Mouse (Mus musculus) left cerebral cortex, postnatal 4 days (tissue): ENCODE results near the gene Cbx7. TPM values are rescaled to one million over a fixed set of nuclear protein-coding genes. Genes with fewer than 3 reads are reported as not detected.
A peak's percentile ranks its signal among the peaks of the same experiment; 100 is the strongest.

Experiments
- DNase-seq: peaks from one replicate; pipeline ENCODE4 v3.0.0-alpha.2; 2022
- intact Hi-C: fragments of 180-260 bp; cut with DNase I; formaldehyde crosslinking; loops from one replicate; pipeline ENCODE4 v1.15.1; 2025
- total RNA-seq, 2 experiments: library from RNA; stranded (reverse); gene quantifications; 2 replicates each; pipeline ENCODE4 v1.2.3; 2021

The Cbx7 gene
- total RNA-seq, 2 experiments from 2014 or later: 5.6 to 6.8 TPM

- DNase-seq: no peak
- intact Hi-C loops: no loop called here
Measured at GRCm38 (mm10) chr15:80003581-80003980, 32.7 kb upstream of the Cbx7 start.

DNA sequence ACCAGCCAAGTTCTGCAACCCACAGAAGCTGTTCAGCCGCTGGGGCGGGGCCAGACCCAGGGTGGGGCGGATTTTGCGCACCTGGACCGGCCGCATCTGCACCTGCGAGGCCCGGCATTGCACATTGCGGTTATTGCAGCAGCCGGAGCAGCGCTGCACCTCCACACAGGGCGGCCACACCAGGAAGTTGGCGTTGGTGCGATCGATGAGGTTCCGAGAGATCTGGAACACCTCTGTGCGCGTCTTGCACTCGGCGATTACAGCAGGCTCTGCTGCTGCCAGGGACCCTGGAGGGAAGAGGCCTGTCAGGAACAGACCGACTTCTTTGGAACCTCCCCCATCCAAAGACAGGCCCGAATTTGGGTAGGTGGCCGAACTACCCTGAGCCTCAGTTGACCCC lies 30.7 kb upstream of the Cbx7 start:
- no peak for DNase-seq
- intact Hi-C loops: no loop called here

DNA sequence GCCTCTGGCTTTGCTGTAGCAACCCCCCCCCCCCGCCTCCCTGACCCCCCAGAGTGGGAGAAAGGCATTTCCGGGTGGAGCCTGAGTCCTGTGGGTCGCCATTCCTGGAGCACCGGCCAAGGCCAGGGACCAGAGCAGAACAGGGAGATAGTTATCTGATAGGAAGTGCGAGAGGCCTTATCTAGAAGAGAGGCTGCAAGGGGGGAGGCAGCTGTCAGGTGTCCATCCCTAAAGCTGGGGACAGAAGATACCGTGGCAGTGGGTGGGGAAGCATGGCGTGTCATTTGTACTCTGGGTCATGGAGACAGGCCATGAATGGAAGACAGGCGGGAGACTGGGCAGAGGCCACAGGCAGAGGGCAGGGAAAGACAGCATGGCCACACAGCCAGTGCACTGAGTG lies 29.8 kb upstream of the Cbx7 start:
- intact Hi-C loops: no loop called here
- no peak for DNase-seq

DNA sequence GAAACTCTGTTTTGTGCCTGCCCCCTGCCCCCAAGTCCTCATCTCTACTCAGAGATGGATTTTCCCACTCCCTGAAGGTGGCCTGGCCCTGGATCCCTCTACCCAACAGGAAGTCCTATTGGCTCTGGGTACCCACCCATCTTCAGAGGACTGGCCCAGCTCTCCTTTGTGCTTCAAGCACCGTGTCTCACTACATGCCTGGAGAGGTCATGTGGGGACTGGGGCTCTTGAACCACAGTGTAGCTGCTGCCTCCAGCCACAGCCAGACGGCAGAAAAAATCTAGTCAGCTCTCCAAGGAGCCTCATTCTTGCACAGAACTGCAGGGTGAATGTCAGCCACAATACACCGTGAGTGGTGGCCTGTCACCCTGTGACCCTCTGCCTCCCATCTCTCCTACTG lies 27.1 kb upstream of the Cbx7 start:
- DNase-seq: no peak
- intact Hi-C loops: no loop called here

DNA sequence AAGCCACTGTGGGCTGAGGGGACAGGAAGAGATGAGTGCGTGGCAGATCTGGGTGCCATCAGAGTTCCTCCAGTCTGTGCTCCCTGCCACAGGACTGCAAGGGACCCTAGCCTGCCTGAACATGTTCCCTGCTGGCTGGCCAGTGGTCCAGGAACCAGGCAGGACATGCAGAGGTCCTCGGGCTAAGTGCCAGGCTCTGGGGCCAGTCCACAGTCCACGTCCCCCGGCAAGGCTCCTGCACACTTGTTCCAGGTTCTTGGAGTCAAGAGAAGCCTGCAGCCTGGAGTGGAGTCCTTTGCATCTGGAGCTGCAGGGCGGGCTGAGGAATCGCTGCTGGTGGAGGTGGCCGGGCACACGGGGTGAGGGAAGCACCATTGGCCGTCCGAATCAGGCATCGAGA lies 25.9 kb upstream of the Cbx7 start:
- no peak for DNase-seq
- intact Hi-C loops: no loop called here

GRCm38 (mm10) chr15:79995552-79995951 lies 24.6 kb upstream of the Cbx7 start:
- no peak for DNase-seq
- intact Hi-C loops: no loop called here

DNA sequence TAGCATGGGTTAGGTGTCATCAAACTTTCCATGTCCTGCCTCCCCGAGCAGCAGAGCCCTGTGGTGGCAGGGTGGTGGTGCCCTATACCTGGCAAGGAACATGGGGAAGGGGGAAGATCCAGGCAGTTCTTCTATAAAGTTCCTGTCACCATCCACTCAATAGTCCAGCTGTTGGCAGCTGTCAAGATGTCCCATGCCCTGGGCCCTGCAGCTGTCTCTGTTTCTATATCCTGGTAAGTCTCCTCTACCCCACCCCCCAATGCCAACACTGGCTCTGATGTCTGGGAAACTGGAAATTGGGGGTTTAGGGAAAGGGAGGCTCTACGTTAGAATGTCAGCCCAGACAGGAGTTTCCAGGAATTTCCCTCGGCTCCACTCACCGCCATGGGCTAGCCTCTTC lies 23.6 kb upstream of the Cbx7 start:
- intact Hi-C loops: no loop called here
- DNase-seq: no peak

- intact Hi-C loops: no loop called here
- DNase-seq: no peak
Measured at GRCm38 (mm10) chr15:79986182-79986581, 15.3 kb upstream of the Cbx7 start.

DNA sequence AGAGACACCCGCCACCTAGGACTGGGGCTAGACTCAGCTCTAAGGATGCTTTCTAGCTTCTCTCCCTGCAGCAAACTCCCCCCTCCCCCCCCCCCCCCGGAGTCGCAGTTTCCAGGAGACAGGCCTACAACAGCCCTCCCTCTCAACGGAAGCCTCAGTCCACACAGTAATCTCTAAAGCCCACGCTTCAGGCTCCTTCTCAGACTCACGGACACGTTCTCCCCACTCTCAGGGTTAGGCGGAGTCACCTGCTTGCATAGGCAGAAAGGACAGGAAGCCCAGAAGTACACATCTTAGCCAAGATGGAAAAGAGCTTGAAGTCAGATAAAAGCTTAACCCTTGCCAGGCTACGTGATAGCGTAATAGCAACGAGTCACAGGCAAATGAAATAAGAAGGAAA lies 14.6 kb upstream of the Cbx7 start:
- intact Hi-C loops: no loop called here

GRCm38 (mm10) chr15:79984152-79984551 lies 13.2 kb upstream of the Cbx7 start:
- intact Hi-C loops: no loop called here
- DNase-seq: no peak

More for the DNA sequence above, 14.6 kb upstream of the Cbx7 start:
- DNase-seq: no peak

DNA sequence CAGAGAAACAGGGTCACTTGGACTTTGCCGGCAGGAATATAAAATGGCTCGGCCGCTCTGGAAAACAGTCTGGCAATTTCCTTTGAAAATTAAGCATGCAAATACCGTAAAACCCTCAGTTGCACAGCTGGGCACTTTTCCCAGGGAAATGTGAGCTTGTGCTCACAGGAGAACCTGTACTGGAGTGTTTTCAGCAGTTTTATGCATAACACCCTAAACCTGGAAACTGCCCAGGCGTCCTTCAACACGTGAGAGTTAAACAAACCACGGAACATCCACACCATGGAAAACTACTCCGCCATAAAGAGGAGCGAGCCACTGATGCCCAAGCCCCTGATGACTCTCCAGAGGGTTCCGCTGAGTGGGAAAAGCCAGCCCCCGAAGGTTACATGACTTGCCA lies 9.8 kb upstream of the Cbx7 start:
- DNase-seq: no peak
- intact Hi-C loops: no loop called here

- no peak for DNase-seq
- intact Hi-C loops: no loop called here
Measured at GRCm38 (mm10) chr15:79972186-79972585, 1.3 kb upstream of the Cbx7 start.

GRCm38 (mm10) chr15:79970491-79970890 lies 428 bp downstream of the Cbx7 start:
- intact Hi-C loops: no loop called here
- no peak for DNase-seq

- intact Hi-C loops: no loop called here
Measured at GRCm38 (mm10) chr15:79967346-79967745, 3.6 kb downstream of the Cbx7 start.

DNA sequence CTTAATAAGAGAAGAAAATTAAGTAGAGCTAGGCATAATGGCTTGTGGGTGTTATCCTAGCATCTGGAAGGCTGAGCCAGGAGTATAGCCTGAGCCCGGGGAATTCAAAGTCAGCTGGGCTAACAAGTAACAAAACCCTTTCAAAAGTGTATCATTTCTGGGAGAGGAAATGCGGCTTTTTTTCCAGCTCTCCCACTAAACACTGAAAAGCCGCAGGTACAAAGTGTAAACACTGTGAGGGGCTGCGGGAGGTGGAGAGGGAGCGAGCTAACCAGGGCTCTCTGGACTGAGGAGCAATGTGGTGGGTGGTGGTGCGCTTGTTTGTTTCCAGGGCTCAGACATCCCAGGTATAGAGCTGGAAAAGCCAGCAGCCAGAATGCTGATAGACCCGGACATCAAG lies 6.5 kb downstream of the Cbx7 start:
- DNase-seq: no peak
- intact Hi-C loops: no loop called here

More at GRCm38 (mm10) chr15:79967346-79967745, 3.6 kb downstream of the Cbx7 start:
- no peak for DNase-seq

DNA sequence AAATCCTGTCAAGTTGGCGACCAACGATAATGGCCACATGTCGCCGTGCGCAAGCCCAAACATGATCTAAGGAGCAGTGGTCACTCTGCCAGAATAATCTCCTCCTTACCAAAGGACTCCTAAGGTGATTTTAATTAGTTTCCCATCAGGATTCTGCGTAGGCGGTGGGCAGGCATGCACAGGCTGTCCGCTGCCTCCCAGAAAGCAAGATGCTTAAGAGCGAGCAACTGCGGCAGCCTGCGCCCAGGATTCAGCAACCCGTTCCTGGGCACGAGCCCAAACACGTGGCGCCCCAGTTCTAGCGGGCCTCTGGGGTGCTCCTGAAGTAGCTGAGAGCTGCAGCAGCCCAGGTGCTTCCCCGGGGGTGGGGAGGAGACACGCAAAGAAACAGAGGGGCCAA lies 8.3 kb downstream of the Cbx7 start:
- DNase-seq: peak; percentile 46
- intact Hi-C loops: no loop called here

GRCm38 (mm10) chr15:79961366-79961921 lies 9.5 kb downstream of the Cbx7 start:
- peak; percentile 18 for DNase-seq
- intact Hi-C loops: no loop called here

DNA sequence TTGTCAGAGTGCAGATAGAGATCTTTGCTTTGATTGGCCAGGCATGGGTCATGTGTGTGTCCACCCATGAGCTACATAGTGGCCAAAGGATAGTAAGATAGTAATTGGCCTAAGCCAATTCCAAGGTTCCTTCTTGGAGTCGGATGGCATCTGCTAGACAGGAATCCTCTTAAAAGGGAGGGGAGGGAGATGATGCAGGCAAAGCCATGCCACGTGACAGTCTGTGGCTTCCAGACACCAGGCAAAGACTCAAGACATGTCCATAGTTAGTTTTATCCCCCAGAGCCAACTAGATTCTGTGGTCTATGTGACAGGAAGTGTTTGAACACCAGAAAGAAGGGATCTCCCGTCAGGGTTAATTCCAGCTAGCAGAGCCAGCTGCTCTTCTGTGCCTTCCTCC lies 12.5 kb downstream of the Cbx7 start:
- no peak for DNase-seq
- intact Hi-C loops: no loop called here

DNA sequence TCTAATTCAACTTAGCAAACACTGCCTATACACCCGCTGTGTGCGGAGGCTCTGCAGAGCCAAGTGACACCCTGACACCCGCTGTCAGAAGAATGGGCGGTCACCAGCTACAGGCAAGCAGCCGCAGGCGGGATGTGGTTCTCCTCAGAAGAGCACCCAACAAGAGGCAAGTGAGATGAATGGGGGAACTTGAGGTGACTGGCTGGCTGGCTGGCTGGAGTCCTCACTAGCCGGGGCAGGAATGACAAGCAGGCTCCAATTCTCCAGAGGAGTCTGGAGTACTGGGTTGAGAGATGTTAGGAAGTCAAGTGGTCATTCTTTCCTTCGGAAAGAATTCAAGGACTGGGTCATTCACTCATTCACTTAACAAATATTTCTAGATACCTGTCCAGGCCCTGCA lies 14.4 kb downstream of the Cbx7 start:
- DNase-seq: no peak
- intact Hi-C loops: no loop called here

DNA sequence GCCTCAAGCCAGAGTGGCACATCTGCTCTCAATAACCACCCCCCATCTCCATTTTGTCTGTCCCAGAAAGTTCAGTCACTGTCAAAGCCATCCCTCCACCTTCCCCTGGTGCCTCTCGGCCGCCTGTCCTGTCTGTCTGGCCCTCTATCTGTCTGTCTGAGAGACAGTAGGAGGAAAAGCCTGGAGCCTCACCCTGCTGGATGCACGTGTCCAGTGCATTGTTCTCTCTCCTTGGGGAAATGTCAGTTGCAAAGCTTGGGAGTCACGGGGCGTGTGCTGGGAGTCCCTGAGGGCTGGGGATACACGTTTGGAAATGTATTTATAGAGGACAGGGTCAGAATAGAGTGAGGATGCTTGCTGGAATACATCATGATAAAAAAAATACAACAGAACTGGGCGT lies 17.4 kb downstream of the Cbx7 start:
- intact Hi-C loops: no loop called here

DNA sequence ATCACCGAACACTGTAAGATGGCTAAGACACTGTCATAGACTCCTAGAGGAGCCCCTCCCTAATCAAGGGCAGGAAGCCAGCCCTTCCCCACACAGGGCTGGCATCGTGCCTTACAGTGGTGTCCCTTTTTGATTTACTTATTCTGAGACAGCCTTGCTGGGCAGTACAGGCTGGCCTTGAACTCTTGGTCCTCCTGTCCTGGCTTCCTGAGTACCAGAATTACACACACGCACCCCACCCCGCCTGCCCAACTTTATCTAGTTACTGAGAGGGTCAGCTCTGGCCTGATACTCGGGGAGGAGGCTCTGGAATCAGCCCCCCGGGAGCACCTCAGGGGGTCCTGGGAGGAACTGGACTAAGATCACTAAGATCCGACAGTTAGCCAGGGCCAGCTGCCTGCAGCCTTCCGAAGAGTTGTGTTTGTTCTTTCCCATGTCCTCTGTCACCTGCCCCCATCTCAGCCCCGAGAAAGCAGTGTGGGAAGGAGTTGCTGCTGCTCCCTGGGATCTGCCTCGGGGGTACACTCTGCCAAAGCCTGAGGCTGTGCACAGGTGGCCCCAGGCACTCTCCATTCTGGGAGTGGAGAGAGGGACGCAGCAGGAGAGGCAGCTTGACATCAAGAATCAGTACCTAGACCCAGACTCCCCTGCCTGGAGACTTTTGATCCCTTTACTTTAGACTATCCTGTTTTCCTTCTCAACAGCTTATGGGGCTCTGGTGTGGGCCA lies 18.3 kb downstream of the Cbx7 start:
- intact Hi-C loops: no loop called here
- peak; percentile 31 for DNase-seq

More for the DNA sequence above, 17.4 kb downstream of the Cbx7 start:
- DNase-seq: no peak

DNA sequence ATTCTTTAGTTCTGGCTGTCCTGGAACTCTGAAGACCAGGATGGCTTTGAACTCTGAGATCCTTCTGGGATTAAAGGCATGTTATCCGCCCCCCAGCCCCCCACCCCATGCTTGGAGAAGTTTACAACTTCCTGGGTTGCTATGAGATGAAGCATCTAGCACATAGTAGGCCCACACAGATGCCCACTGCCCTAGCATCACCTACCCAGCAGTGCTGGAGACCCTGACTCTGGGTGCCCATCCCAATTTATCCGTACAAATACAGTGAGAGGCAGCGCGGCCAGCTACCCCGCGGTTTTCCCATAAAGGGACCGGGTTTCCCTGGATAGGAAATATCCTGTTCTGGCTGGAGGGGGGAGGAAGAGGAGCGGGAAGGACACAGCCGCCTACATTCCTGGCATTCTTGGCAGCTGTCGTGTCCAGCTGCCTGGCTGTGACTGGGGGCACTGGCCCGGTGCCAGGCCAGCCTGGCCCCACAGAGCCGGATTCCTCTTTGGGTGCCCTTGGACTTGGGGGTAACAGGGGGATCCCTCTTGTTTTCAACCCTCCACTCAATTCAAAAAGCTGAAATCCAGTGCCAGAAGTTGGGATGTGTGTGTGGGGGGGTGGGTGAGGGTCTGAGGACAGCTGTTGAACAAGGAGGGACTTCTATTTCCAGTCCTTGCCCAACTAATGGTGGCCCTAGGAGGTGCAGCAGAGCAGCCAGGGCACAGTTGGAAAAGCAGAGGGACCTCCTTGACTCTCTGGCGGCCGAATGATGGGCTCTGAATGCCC lies 19.0 kb downstream of the Cbx7 start:
- DNase-seq: no peak
- intact Hi-C loops: no loop called here
